Mouse (Mus musculus) kidney, postnatal 10 days (tissue): Measurements from ENCODE around the gene A3galt2.

Source experiments
- DNase-seq: peaks from one replicate; pipeline ENCODE4 v3.0.0; 2021; ENCODE audit warnings: mixed read lengths

Gene A3galt2

DNA sequence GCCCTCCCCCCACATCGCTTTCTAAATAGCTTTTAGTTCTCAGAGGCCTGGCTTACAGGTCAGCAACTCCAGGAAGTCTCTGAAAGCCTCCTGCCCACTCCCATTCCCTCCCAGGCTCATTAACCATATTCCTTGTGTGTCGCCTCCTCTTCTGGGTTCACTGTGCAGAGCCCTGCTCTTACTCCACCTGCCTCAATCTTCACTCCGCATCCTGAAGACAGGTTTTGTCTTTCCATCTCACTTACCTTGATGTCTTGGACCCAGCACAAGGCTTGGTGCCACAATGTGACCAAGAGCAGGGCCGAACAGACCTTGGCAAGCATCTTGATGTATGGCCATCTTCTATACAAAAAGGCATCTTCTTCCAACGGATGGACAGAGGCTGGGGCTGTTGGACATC lies 4.0 kb downstream of the A3galt2 start:
- DNase-seq: no peak

DNA sequence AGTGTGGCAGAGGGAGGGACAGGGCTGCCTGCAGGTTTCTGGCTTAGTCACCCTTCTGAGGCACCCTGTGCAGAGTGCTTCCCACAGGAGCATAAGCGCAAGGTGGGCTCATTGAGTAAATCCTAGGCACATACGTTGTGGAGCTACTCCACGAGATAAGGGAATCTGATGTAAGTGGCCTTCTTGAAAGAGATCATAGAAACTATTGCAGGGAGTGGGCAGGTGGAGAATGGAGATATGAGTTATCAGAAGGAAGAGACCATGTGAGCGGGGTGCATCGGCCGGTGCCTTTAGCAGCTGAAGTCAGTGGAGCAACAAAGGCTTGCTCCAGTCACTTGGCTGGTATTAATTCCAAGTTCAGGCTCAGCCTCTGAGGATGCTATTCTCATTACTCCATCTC lies 4.9 kb downstream of the A3galt2 start:
- DNase-seq: no peak

DNA sequence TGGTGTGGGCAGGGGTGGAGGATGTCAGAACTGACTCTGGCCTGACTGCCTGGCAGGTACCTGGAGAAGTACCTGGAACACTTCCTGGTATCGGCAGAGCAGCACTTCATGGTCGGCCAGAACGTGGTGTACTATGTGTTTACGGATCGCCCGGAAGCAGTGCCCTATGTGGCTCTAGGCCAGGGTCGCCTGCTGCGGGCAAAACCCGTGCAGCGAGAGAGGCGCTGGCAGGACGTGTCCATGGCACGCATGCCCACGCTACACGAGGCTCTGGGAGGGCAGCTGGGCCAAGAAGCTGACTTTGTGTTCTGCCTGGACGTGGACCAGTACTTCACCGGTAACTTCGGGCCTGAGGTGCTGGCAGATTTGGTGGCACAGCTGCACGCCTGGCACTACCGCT lies 11.8 kb downstream of the A3galt2 start:
- DNase-seq: no peak

DNA sequence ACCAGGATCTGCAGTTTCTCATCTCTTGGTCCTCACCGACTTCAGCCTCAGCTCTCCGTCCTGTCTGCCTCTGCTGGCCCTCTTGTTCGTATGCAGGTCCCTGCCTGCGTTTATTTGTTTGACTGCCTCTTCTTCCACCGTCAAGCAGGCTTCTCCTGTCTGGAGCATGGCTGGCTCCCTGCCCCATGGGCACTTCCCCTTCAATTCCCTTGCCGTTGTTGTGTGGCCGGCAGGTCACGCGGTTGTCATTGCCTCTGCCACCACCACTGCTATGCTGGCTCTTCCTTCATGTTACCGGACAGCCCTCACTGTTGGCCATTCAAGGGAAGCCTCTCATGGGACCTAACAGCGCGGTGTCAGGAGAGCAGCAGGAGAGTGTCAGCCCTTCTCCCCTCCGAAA lies 13.0 kb downstream of the A3galt2 start:
- DNase-seq: no peak

DNA sequence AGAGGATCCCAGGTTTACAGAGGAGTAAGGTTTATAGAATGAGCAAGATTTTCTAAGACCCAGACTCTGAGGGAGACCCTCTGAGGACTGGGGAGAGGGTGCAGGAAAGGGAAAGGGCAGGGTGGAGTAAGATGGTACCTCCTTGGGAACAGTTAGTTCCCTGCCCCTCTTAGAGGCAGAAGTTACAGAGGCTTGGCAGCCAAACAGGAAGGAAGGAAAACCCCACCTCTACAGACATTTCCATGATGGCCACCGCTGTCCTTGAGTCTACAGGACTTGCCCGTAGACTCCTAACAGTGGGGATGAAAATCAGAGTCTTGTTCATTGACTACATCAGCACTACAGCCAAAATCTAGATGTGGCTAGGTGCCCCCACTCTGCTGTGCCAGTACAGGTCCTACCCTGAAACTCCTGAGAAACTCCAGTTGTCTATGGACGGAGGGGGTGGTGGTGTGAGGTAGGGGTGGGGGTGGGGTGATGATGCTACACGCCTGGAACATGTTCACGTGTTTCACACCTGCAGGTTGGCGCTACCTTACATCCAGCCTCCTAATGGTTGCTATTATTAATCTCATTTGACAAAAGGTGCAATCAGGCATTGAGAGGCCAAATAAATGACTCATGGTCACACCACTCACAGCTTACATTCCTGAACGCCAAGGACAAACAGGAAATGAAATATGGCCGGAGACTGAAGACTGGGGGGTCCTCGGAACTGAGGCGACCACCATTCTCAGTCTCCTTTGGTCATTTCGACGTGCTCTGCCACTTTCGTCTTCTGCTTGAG lies 14.6 kb downstream of the A3galt2 start:
- DNase-seq: no peak

DNA sequence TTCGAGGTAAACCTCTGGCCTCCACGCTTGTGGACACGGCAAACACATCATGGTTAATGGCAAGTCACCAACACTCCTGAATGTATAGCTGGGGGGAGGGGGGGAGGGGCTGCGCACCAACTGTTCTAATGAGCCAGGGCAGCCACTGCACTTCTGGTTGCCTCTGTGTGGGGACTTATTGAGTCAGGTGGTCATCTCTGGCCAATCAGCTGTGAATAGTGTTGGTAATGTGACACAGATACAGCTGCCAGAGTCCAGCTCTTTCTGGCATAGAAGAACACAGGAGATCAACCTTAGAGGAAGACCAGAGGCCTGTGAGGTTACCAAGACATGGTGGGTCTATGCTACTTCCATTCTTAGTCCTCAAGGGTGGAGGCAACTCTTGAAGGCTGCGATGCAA lies 15.5 kb downstream of the A3galt2 start:
- DNase-seq: no peak

DNA sequence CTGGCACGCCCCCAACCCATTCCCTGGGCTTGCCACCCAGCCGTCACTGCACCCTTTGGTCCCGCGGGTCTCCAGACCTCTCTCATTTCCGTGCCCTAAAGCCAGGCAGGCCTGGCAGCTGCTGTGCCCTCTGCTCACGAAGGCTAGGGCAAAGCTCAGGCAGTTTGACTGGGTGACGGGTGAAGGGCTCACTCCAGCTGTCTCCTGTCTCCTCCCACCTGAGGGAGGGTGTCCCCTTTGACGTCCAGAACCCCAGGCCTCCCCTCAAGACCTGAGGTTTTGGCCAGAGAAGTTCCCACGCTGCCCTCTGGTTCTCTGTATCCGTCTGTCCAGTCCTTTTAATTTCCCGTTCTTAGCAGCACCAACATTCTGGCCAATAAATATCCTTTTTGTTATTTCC lies 18.7 kb downstream of the A3galt2 start:
- no peak for DNase-seq

DNA sequence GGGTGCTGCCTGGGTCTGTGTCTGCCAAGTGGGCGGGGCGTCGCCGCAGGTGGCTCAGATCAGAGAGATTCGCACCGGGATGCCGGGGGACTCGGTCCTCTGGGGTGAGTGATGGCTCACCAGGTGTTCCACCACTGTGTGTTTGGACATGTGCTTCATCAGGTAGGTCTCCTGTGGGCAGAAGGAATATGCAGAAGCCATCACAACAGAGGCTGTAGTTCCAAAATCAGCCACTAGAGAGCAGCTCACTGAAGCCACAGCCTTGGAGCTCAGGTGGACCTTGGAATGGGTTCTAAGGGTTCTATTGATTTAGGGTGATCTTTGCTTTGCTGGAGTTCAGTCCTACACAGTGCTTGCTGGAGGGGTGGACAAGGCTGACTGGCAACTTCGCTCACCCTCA lies 19.3 kb downstream of the A3galt2 start:
- peak; percentile 76 for DNase-seq

DNA sequence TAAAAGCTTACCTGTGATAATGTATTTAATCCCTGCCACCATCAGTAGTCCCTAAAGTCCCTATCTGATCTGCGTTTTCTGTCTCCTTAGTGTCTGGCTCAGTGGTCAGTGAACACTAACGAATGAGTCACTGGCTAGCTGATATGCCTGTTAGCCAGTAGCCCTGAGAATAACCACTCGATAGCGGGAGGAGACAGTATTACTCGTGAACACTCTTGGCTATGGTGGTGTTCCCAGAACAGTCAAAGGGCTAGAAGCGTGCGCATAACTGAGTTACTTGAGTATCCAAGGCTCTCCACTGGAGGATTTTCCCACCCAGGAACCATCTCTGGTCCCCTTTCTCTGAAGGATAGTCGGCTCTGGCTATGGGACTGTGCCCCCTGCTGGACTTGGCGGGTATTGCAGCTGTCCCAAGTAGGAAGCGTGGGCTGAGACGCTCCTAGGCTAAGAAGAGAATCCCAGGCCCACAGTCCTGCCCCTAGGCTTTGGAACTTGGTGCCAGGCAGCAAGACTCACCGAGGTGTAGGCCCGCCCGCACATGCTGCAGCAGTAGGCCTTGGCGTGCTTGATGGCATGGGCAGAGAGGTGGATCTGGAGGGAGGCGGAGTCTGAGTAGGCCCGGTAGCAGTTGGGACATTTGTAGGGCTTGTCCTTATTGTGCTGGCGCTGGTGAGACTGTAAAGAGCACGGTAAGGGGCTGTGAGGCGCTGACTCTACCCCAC lies 21.6 kb downstream of the A3galt2 start:
- peak; percentile 90 for DNase-seq

DNA sequence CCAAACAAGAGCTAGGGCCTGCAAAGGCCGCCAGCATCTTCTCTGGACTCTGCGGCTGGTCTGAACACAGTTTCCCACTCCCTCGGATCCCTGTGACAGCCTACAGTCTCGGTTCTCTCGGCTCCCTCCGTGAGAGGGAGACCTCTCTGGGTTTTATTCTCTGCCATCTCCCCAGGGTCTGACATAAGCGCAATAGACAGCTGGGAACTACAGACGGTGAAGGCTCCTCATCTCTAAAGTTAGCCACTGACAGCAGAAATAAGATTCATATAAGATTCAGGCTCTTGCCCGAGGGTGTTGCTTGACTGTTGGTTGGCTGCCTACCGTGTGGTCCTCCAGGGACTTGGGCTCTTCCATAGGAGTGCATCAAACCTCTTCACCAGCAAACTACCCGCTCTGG lies 22.4 kb downstream of the A3galt2 start:
- DNase-seq: no peak

DNA sequence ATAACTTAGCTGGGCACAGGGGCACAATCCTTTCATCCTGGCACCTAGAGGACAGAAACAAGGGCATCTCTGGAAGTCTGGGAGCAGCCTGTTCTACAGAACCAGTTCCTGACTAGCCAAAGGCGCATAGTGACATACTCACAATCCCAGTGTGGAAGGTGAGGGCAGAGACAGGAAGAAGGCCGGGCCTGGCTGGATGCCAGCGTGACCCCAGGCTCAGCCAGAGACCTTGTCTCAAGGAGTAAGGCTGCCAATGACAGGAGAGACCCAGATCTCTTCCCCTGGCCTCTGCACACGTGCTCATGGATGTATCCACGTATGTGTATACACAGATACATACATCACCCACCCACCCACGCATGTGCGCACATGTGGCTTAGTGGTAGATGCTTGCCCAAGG lies 26.9 kb downstream of the A3galt2 start:
- DNase-seq: peak; percentile 55

DNA sequence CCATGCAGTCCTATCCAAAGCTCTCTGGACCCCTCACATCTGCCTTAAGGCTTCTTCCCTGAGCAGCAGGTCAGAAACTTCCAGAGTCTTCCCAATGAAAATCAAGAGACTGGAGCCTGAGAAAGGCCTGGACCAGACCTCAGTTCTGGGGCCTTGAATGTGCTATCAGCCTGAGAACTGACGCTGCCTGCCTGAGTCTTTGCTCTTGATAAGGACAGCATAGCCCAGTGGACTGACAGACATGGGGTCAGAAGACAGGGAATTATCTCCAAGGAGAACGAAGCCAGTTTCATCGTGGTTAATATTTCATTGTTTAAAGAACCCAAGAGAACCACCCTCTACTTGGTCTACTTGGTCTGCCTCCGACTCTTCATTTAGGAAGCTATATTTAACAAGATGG lies 27.5 kb downstream of the A3galt2 start:
- DNase-seq: no peak

DNA sequence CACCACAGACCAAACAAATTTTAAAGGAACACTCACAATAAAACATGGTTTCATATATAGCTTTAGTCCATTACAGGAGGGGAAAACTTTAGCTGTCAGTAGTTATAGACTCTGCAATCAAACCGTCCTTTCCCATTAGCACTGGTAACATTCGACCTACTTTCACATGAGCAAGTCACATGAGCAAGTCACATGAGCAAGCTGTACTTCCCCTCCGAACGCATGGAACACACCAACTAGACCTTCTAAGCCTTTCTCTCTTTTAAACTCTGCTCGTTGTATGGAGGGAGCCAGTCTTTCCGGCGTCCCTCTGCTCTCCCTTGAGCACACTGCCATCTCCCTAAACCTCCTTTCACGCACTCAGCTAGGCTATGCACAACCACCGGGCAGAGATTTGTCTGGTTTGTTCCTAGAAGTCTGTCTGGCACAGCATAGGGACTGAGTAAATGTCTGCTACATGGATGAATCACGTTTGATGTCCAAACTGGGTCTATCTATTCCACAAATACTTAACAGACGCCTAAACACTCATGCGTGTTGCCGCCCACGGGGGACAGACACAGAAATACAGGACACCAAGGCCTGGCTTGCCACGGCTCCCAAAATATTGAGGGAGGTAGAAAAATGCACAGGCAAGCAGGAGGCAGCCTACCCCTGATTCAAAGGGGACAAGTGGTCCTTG lies 29.9 kb downstream of the A3galt2 start:
- no peak for DNase-seq

DNA sequence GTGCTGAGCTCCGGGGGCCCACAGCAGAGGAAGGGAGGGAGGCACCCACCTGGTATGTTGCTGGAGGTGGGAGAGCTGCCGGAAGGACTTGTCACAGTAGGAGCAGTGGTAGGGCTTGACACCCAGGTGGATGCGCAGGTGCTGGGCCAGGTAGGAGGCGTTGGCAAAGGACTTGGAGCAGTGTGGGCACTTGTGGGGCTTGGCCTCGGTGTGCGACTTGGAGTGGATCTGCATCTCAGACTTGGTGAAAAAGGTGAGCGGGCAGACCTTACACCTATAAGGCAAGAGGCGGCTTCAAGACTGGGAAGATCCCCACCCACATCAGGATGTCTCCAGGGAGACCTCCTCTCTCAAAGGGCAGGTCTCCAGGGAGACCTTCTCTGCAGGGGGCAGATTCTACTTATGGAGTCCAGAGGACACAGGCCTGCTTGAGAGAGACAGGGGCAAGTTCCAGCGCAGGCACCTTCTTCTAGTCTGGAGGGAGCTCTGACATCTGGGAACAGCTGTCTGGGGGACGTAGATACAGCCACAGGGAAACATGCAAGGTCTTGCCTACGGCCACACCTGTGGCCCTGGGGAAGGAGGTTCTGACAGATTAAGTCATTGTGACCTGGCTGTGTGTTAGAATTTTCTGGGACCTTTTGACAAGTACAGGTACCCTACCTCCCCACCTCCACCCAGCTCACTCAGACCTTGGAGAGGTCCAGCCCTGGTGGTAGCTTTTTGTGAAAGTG lies 30.9 kb downstream of the A3galt2 start:
- no peak for DNase-seq

DNA sequence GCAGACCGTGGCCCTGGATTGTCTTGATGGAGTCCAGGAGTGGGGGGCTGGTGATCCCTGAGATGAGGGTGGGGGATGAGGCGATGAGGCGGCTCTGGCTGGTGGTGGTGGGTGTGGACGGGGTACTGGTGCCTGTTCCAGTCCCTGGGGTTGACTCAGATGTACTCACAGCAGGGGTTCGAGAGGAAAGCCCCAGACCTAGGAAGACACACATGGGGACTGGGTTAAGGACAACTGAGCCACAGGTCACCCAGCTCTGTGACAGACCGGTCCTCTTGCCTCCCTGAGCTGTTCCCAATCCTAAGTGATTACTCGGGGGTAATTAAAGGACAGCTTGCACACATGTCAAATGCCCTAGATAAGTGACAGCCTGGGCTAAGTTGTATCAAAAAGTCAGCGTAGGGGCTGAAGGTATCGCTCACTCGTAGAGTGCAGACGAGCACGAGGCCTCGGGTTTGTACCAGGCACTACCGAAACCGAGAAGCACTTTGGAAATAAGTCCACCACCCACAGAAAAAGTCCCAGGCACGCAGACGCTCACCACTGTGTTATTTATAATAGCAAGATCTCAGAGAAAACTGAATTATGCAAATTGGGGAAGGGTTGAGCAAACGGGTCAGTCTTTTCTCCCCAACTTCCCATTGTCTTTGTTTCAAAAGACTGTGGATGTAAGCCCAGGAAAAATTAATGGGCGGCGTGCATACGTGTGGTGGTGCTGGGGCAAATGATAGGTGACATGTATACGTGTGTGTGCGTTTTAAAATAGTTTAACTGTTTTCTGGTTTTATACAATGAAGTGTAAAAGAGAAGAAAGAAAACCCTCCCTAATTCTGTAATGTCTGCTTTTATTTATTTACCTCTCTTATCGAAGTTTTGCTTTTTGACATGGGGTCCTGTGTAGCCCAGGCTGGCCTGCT lies 32.1 kb downstream of the A3galt2 start:
- DNase-seq: no peak

DNA sequence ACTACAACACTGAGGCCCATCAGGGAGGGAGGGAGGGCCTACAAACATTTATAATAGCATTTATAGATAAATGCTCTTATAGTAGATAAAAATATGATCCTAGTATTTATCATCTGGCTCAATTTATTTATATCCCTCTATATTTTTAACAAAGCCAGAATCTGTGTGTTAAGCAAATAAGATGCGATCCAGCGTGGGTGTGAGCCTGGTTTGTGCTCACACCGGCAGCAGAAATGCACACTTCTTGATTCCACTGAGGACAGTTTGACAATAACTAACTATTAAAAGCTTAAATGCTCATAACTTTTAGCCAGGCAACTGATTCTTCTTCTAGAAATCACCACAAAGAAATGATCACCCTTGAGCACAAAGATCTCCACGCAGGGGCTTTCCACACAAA lies 32.9 kb downstream of the A3galt2 start:
- DNase-seq: no peak

DNA sequence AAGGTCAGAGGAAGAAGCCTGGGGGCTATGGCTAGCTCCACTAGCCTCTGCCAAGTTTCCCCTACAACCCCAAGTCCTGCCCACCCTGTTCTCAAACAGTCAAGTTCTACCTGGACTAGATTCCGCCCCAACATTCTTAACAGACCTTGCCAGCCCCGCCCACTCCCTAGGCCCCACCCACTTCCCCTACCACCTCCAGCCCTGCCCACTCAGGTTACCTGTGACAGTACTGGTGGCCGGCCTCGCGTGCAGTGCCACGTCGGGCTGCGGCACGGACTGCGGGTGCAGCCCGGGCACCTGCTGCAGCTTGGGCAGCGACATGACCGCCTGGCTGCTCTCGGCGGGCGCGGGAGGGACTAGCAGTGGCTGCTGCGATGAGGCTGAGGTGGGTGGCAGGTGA lies 34.5 kb downstream of the A3galt2 start:
- peak; percentile 78 for DNase-seq

DNA sequence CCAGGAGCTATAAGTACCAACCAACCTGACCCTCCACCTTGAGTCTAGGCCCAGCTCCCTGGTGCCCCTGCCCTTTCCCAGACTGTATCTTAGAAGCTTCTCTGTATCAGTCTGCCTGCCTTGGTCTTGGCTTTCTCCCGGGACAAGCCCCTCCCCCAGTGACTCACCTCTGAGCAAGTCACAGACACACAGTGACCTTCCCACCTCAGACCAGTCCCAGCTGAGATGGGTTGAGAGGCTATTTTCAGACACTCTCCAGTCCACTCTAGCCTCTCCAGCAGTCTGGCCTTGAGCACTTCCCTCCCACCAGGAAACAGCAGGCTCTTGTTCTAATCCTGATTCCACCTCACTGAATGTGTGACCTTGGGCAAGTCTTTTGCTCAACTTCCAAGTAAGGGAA lies 38.5 kb downstream of the A3galt2 start:
- no peak for DNase-seq

DNA sequence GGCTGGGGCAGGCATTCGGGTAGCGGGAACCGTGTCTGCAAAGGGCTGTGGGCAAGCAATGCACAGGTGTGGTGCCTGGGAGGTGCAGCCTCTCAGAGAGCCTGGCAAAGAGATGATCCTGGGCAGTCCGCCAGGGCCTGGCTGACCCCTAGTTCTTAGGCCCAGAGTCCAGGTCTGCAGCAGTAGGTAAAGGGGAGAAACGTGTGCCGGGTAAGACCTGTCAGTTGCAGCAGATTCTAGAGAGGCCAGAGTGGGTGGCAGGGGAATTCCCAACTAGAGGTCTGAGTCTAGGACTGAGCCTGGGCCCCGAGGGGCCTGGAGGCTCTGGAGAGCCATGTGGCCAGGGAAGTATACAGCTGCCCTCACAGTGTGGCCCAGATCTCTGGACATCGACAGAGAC lies 39.0 kb downstream of the A3galt2 start:
- peak; percentile 87 for DNase-seq

DNA sequence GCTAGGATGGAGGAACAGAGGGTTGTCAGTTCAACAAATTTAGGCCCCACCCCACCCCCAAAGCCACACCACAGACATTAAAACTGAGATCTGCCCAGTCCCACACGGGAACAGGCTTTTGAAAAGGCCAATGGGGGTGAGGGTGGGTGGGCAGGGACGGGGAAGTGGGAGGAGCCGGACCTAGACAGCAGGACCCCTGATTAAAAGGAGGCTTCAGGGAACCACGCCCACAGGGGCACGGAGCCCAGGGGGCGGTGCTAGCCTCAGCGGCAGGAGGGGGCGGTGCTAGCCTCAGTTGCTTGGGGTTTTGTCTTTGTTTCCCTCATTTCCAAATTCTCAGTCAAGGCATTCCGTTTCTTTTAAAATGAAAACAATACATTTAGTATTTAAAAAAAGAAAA lies 40.4 kb downstream of the A3galt2 start:
- DNase-seq: peak; percentile 76

DNA sequence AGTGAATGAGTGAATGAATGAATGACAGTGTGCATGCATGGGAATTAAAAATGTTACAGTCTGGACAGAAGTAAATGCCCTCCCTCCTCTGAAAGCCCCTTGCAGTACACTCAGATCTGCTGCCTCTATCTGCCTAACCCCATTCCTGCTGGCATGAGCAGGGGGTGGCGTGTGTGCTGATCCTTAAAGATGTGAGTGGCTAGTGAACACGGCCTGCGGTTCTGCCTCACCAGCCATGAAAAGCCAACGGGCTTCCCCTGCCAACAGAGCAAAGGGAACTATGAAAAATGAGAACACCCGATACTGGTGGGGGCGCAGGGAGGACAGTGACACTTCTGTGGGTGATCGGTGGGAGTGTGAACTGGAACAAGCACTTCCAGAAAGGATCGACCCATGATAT lies 41.6 kb downstream of the A3galt2 start:
- DNase-seq: no peak
